Mouse (Mus musculus) mesoderm, embryonic 11.5 days (tissue): ENCODE data around the gene Zfp800.

Experiments
- DNase-seq: peaks from one replicate; pipeline ENCODE4 v3.0.0-alpha.2; 2012; ENCODE audit warnings: low read depth, low spot score

Zfp800 gene

DNA sequence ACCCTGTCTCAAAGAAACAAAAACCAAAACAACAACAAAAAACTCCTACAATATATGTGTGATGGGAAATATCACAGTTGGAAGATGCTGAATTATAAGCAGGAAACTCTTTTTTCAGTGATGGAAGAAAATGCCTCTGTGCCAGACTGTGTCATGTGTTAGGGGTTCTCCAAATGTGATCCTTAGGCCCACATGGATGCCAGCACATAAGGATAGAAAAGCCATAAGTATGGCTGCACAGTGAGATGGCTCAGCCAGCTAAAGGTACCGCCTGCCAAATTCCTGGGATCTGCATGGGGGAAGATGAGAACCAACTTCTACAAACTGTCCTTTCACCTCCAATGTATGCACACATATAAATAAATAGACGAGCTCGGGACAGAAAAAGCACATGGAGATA is 82.6 kb downstream of the Zfp800 start:
- DNase-seq, result no peak

DNA sequence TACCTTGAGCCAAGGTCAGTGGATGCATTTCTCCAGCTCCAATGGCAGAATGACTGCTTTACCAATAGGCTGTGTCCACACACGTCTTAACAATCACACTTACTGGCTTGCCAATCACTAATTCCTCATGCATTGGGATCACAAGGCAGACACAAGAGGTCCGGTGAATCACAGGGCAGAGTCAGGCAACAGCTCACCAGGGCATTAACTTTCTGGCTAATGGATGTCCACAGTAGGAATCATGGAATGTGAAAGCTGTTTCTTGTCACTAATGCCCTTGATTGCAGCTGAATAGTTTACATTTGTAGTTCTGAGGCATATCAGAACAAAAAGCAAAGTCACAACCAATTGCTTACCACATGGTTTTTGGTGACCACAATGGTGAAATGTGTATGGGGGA is 85.7 kb downstream of the Zfp800 start:
- DNase-seq, result no peak

DNA sequence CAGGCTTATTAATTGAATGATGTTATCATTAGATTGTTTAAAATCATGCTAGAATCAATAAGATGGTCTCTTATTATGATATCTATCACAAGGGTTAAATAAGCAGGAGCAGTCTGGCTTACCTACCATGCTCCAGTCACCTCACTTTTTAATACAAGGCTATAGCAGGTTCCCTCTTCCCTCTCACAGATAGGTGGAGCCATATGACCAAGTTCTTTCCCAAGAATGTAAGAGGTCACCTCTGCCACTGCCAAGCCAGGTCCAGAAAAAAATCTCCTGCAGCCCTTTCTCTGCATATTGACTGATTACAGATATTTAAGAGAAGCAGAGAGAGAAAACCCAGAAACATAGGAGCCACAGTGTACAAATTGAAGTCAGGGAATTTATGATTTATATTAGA is 88.1 kb downstream of the Zfp800 start:
- DNase-seq, result no peak

DNA sequence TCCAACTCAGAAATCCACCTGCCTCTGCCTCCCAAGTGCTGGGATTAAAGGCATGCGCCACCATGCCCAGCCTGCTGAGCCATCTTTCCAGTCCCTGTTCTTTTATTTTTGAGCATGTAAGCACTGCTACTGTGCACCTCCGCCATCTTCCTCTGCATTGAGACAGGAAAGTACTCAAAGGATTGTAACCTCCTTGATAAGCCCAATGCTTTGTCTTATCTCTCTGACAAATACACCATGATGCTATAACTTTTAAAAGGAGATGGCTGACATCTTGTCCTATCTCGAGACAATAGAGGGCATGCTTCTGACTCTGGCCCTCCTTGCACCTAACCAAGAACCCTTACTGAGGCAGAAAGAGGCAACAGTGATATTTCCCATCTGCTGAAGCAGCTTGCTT is 88.9 kb downstream of the Zfp800 start:
- DNase-seq, result no peak

DNA sequence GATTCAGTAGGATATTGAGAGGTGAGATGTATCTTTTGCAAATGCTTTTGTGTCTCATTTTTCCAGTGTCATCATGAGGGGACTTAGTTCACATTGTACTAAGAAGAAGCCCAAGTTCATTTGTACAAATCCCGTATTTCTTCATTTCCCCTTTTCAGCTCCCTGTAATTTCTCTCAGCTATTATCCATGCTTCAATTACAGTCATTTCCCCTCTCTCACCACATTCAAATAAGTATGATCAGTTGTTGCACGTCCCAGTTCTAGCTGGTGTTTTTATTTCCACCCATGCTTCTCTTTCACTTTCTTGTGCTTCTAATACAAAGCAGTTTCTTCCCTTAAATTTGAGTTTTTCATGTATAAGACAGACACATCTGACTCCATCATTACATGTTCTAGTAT is 91.1 kb downstream of the Zfp800 start:
- no peak for DNase-seq

DNA sequence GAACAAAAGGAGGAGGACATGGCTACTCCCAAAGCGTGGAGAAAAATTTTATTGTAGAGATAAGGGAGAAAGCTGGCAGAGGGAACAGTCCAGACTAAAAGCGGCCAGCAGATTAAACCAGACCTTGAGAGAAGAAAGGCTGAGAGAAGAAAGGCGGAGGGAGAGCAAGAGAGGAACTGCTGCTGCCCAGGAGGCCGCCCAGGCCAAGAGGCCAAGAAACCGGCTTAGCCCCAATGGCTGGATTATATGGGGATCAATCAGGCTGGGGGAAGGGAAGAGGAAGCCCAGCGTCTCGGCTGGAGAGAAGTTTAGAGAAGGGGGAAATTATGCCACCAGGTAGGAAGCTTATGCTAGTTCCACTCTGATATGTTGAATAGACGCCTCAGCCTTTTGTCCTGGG is 101.5 kb downstream of the Zfp800 start:
- no peak for DNase-seq

DNA sequence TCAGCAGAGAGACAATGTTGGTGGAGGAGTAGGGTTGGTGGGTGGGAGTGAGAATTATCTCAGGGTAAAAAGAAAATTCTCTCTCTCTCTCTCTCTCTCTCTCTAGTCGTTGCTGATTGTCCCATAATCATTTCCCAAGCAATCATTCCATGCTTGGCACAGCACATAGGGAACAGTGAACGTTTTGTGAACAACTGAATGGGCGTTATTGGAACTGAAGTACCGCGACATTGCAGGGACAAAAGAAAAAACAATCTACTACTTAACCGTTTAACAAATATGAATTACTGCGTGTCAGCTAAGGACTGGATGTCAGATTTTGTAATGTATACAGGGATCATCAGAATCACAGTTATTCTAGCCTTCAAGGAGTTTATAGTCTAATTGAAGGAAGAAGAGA is 102.2 kb downstream of the Zfp800 start:
- no peak for DNase-seq

DNA sequence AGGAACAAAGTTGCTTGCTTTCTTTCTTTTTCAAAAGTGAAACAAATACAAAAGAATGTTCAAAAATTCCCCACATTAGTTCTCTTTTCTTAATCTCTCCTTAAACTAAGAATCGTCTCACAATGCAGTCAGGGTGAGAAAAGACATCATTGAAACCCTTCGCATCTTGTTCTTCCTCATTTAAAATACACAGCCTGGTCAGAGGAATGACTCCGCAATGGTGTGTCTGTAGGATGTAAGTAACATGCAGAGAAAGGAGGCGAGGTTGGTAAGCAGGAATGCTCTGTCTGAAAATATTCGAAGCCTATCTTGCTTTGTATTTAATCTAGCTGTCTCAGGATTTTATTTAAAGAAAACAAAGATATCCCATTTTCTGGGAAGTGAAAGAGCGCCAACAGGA is 105.0 kb downstream of the Zfp800 start:
- DNase-seq, result no peak

DNA sequence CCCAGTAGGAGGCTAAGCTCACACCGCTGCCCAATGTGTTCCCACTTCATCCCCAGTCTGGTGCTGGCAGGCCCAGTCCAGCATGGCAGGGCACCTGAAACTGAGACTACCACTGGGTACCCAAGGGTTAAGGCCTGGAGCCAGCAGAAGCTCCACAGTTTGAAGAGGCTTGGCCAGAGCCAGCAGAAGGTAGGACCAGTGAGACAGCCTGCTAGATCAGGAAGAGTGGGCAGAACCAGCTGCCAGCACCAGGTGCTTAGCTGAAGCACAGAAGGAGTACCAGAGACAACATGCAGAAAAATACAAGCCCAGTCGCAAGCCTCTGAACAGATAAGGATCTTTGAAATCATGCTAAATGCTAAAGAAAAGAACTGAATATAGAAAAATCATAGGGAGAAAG is 117.9 kb downstream of the Zfp800 start:
- no peak for DNase-seq

DNA sequence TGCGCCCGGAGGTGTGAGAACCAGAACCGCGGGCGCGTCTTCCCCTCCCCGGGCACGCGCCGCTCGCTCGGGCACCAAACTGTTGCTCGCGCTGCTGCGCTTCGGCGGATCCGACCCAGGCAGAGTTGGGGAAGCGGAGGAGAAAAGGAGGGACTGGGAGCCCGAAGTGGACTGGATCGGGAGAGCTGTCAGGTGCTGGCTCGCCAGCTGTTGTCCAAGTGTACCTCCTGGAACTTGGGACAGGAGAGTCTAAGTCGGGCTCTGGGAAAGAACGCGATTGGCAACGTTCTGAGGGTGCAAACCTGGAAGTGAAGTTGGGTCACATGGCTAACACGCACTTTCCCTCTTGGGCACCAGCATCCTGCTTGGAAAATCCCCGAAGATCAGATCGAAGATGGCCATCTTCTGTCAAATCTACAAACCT is 135.6 kb downstream of the Zfp800 start:
- DNase-seq, result no peak

DNA sequence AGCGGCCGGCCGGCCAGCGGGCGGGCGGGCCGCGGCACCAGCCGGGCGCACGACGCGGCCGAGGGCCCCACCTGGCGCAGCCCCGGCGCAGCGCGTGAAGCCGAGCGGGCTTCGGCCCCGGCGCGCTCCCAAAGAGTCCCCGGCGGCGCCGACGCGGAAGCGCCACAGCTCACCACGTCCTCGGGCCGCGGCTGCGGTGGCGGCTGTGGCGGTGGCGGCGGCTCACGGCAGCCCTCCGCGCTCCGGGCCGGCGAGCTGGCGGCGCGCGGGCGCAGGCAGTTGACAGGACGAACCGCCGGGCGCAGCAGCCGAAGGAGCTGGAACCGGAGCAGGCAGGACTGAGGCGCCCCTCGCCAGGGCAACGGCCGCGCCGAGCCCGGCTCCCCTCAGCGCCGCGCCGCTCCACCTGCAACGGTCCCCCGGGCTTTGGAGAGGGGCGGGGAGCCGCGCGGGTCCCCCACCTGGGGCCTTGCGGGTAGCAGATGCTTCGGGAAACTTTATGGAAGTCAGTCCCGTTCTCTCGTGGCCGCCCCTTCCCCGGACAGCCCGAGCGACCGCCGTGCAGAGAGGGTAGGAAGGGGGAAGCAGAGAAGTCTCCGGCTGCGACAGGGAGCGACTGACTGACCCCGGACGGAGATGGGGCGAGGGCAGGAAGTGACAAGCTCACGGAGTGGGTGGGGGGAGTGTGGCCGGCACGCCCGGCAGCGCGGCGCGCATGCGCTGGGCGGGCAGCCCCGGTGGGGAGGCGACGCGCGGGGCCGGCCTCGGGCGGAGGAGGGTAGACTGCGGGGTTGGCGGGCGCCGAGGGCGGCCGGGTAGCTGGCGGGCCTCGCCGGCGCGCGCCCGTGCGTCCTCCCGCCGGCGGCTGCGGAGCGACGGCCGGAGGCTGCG is 136.3 kb downstream of the Zfp800 start:
- peak; percentile 88 for DNase-seq

DNA sequence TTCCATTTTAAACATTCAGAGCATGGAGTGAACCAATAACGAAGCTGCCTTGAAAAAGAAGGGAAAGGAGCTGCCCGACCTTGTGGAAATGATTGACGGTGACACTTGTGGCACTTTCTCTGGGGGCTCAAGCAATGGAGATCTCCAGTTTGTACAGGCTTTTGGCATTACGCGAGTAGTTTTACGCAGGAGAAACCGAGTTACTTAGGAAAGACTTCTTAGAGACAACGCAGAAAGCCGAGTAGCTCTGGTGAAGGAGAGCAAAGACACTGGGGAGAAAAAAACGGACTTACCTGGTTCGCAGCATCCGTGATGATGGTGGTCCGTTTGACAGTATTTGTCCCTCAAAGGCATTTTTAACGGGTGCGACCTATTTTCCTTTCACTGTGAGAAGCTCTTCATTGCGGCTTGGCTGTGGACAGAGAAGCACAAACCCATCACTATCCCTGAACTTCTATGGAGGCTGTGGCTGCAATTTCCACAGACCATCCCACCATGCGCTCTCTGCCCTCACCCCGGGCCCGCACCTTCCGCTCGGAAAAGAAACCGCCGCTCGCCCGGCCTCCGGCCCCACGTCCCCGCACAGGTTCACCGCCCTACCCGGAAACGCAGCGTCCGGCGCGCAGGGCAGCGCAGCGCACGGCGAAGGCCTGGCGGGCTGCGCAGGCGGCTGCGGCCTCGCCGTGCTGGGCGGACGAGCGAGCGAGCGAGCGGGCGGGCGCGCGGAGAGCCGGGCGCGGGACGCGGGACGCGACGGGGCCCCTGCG is 137.2 kb downstream of the Zfp800 start:
- peak; percentile 35 for DNase-seq

DNA sequence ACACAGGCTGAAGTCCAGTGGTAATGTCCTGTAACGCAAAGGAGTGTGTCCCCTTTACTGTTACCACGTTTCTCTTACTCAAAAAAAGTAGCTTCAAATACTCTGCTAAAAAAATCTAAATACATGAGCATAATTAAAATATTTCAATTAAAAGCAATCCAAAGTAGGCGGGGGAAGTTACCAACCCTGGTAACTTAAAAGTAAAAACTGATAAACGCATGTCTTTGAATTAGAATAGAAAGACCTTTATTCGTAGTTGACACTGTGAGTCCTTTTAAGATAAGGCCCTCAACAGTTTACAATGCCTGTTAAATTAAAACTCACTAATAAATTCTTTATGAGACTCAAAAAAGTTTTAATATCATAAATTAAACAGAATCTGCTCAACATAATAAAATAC is 138.1 kb downstream of the Zfp800 start:
- no peak for DNase-seq

DNA sequence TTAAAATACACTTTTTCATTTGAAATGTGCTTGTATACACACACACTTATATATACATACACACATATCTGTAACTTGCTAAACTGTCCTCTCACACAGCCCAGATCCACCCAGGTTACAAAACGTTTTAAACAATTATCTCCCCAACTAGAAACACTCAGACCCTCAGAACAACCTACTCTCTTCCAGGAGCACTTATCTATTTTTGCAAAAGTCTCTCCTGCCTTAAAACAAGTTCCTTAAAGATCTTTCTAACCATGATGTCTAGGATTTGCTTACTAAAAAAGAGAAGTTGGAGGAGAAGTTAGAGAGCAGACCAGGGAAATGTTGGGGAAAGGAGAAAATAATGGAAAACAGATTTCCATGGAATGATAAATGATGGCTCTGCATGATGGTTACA is 139.4 kb downstream of the Zfp800 start:
- no peak for DNase-seq

DNA sequence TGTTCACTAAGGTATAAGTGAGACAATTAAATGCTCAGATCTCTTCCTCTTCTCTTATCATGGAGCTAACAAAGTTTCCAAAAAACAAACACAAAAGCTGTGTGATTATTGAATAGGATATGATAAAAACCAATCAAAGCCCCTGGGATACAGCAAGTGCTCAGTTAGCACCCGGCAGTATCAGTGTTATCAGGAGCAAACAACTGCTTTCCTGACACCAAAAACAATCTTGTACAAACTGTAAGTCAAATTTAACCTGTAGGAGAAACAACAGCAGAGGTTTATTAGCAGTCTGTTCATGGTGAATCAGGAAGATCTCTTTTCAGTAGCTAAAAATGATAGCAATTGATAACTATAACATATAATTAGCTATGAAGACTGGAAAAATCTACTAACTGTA is 140.0 kb downstream of the Zfp800 start:
- no peak for DNase-seq

DNA sequence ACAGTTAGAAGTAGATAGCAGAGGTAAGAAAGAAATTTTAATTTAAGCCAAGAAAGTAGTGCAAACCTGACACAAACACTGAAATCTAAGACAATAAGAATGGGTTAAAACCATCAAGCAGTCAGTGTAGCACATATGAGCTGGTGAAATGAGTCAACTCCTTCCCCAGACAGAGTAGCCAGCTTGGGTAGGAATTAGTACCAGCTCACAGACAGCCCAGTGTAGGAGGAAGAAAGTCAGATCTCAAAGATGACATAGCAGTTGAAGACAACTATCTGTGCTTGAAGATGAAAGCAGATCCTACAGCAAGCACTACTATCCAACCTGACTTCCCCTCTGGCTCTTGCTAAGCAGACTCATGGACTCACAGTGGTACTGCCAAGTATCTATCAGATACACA is 145.0 kb downstream of the Zfp800 start:
- no peak for DNase-seq

DNA sequence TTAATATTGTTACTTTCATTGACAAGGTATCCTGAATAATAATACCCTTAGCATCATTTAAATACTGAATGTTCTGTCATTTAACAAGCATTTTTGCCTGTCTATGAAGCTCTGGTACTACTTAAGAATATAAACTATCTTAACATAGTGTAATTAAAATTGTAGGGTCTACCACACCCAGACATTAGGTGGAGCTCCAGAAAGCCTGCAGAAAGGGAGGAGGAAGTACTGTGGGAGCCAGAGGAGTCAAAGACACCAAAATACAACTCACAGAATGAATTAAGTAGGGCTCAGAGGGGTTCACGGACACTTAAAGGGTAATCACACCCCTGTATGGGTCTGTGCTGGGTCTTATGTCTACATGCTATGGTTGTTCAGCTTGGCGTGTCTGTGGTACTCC is 149.6 kb downstream of the Zfp800 start:
- DNase-seq, result no peak

DNA sequence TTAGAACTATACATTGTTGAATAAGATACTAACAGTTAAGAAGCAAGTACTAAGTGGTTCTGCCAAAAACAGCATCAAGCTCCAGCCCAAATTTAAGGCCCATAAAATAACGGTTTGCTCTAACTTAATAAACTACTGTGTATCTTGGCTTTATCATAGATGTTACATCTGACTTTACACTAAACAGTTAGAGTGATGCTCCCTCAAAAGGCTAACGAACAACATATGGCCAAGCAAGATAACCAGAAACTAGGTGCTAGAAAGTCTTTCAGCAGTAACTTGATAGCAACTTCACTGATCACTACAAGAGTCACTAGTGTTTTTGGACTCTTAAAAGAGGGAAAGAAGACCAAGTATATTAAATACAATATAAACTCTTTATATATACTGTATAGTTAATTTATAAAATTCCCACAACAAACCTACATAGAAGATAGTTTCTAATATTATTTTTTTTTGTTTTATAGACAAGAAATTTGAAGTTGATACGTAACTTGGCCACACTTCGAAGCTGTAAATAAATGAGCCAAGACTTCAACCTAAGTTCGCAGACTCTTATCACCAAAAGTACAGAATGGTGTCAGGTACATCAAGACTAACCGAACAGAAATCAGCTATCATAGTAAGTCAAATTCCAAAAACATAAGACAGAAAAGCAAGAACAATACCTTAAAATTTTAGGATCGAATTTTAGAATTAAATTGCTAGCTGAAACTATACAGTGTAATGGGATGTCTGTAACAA is 165.0 kb downstream of the Zfp800 start:
- no peak for DNase-seq

DNA sequence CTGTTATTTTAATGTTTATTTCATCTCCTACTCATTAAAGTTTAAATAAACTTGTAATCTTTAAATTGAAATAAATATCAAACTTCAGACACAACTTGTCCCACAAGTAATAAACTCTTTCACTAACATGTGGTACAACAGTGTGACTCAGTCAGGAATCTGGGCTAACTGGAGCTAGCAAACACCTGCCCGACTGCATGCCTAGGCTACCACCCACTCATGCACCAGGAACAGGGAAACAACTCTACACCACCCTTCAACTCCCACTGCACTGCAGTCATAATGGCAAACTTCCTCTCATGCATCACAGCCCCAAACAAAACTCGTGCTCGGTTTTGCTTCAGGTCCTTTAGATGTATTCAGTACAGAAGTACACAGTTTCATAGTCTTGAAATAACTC is 169.7 kb downstream of the Zfp800 start:
- no peak for DNase-seq

DNA sequence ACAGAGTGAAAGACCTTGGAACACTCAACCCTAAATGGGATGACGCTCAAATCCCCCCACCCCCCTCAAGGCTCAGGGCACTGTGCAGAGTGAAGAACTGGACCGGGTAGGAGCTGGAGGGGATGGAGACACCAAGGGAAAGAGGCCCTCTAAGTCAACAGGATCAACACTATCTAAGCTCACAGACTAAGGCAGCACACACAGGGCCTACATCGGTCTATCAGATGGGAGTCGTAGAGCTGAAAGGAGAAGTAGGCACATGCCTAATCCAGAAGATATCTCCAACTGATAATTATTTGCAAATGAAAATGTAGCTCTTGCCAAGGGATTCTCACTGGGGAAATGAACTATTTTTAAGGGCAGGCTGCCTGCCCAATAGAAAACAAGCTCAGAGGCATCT is 176.8 kb downstream of the Zfp800 start:
- DNase-seq, result no peak

DNA sequence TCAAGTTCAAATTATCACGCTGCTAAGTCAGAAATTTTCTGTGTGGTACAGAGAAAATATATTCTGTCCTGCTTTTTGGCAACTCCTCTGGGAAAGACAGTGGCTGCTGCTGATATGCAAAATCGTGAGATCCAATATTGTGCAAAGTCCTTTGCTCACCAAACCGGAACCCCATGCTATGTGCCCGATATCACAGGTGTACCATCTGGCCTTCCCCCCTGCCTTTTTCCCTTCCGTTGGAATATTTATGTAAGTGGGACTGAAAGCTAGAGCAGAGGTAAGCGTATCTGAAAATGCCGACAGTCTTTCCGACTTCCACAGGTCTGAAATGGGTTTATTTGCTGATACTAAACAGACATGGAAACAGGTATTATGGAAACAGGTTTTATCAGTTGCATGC is 179.4 kb downstream of the Zfp800 start:
- DNase-seq, result no peak

DNA sequence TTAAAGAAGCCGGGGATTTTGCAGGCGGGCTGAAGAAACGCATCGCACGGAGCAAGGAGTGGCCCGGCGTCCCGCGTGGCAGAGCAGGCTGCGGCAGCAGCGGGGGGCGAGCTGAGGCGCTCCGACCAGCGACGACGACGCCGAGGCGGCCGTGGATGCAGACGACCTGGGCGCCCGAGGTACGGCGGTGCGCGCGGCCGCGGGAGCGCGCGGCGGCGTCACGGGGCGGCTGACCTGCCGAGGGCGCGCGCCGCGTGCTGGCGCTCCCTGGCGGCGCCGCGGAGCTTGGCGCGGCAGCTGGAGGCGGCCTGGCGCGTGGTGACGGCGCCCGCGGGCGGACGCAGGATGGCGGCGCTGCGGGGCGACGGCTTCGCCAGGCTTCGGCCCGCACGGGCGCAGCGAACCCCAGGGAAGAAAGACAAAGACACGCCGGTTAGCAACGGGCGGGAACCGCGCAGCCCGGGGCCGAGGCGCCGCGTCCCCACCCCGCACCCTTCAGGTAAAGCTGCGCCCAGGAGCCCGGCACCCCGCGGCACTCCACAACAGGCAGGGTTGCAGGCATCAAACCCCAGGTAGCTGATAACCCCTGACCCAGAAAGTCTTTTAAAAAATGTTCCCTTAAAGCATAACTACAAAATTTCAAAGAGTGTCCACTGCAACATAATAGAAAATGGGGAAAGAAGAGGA is 182.4 kb downstream of the Zfp800 start:
- DNase-seq, result peak; percentile 77
